Mouse (Mus musculus) layer of hippocampus, postnatal 25 days (tissue): ENCODE measurements around the gene Ip6k1. TPM values are rescaled to one million over a fixed set of nuclear protein-coding genes. Genes with fewer than 3 reads are reported as not detected.

ENCODE experiments used
- DNase-seq, 2 experiments: peaks; one replicate each; pipeline ENCODE4 v3.0.0; 2022; ENCODE audit warnings: mixed read lengths in 2 of 2, low spot score in 1 of 2; ENCODE audit errors: extremely low spot score in 1 of 2
- total RNA-seq, 2 experiments: library from RNA; stranded (reverse); gene quantifications; 2 replicates each; pipeline ENCODE4 v1.2.3; 2021

Ip6k1 gene
- total RNA-seq, 2 experiments from 2014 or later: 220 to 228 TPM

GRCm38 (mm10) chr9:108055061-108055460 lies 52.8 kb downstream of the Ip6k1 start:
- DNase-seq: no peak

GRCm38 (mm10) chr9:108055661-108056237 lies 53.4 kb downstream of the Ip6k1 start:
- no peak for DNase-seq

GRCm38 (mm10) chr9:108056361-108057261 lies 54.3 kb downstream of the Ip6k1 start:
- DNase-seq: no peak

- DNase-seq: no peak
Observed at GRCm38 (mm10) chr9:108057262-108057562, 54.9 kb downstream of the Ip6k1 start.

GRCm38 (mm10) chr9:108058291-108058690 lies 56.0 kb downstream of the Ip6k1 start:
- DNase-seq: no peak

- DNase-seq: no peak
Observed at GRCm38 (mm10) chr9:108062142-108062541, 59.8 kb downstream of the Ip6k1 start.

GRCm38 (mm10) chr9:108063361-108063760 lies 61.1 kb downstream of the Ip6k1 start:
- DNase-seq: no peak

GRCm38 (mm10) chr9:108065491-108066011 lies 63.2 kb downstream of the Ip6k1 start:
- peak in 1 of 2 experiments; percentile 64 for DNase-seq

- DNase-seq: no peak
Observed at GRCm38 (mm10) chr9:108067199-108067598, 64.9 kb downstream of the Ip6k1 start.

- DNase-seq: peak; percentile 77 to 89
Observed at GRCm38 (mm10) chr9:108067900-108068299, 65.6 kb downstream of the Ip6k1 start.

GRCm38 (mm10) chr9:108069007-108069406 lies 66.7 kb downstream of the Ip6k1 start:
- no peak for DNase-seq

- no peak for DNase-seq
Observed at GRCm38 (mm10) chr9:108069529-108069928, 67.2 kb downstream of the Ip6k1 start.

GRCm38 (mm10) chr9:108071801-108072200 lies 69.5 kb downstream of the Ip6k1 start:
- no peak for DNase-seq

GRCm38 (mm10) chr9:108072481-108072924 lies 70.2 kb downstream of the Ip6k1 start:
- no peak for DNase-seq

- no peak for DNase-seq
Observed at GRCm38 (mm10) chr9:108073141-108073930, 71.0 kb downstream of the Ip6k1 start.

GRCm38 (mm10) chr9:108080168-108080567 lies 77.9 kb downstream of the Ip6k1 start, which contains the start of gene Mst1:
Gene Mst1, plus strand, starts transcription at chr9:108080436.
- DNase-seq: no peak

GRCm38 (mm10) chr9:108082549-108082948 lies 80.2 kb downstream of the Ip6k1 start:
- DNase-seq: no peak

GRCm38 (mm10) chr9:108082988-108083431 lies 80.7 kb downstream of the Ip6k1 start, which contains the start of gene Rnf123:
Gene Rnf123, minus strand, starts transcription at chr9:108083346.
- no peak for DNase-seq

- DNase-seq: no peak
Observed at GRCm38 (mm10) chr9:108083561-108083960, 81.3 kb downstream of the Ip6k1 start.

- DNase-seq: no peak
Observed at GRCm38 (mm10) chr9:108085261-108085660, 83.0 kb downstream of the Ip6k1 start.
